Mouse (Mus musculus) central nervous system, embryonic 11.5 days (tissue): Measurements from ENCODE around the gene Sass6. TPM values are rescaled to one million over a fixed set of nuclear protein-coding genes. Genes with fewer than 3 reads are reported as not detected.

ENCODE experiments used
- polyA plus RNA-seq: library from polyadenylated mRNA; depleted of rRNA; stranded (reverse); fragments of >200 nt; gene quantifications from 2 replicates; pipeline ENCODE4 v1.2.3, GENCODE M21; 2012; rRNA removed

The Sass6 gene
- 20.2 and 23.8 TPM in 2 replicates for polyA plus RNA-seq

DNA sequence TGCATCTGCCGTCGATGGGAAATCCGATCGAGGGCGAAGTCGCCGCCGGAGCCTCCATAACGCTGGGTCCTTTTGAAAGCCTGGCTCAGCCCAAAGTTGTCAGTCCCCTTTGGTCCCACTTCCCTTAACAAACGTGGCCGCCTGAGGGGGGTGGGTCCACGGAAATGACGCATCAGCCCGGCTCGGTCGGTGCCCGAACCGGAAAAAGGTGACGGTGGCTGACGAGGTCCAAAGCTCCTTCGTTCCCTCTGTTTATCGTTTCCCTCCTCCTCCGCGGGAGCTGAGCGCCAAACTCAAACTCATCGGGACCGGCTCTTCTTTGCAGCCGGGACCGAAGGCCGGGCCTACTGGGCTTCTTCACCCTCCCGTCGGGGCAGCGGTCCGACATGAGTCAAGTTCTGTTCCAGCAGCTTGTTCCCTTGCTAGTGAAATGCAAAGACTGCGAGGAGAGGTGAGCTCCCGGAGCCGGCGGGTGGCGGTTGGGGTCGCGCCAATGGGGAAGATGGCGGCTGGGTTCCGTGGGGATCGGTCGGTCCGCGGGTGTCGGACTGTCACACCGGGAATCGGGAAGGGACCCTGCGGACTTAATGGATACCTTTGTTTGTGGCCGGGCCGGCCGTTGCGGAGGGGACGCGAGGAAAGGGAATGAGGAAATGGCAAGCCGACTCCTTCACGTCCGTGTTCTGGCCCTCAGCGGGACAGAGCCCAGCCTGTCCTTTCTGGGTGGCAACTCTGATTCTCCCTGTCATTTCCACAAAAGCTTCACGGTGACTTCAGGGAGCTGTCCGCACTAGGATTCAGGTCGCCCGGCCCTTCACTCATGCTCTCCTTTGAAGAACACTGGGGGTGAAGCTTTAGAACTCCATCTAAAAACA is at the start of gene Sass6:
Gene Sass6 (plus strand): TSS at position 255 of the 875 bp plus-strand sequence.

DNA sequence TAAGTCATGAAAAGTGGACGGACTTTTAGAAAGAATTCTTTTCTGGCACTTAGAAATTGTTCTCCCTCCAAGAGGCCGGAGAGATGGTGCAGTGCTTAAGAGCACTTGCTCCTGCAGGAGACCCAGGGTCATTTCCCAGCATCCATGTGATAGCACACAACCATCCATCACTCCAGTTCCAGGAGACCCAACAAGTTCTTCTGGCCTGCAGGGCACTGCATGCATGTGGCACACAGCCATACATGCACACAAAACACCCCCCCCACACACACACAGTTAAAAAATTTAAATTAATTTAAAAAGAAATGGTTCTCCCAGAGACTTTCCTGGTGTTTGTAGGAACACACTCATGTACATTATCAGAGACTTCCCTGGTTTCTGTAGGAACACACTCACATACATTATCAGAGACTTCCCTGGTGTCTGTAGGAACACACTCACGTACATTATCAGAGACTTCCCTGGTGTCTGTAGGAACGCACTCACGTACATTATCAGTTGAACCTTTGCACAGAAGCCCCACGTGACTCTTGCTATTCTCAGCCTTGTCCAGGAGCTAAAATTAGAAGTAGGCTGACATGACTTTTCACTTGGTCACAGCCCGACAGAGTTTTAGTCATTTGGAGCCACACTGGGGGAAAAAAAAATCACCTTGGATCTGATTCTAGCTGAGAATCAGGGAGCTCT is 32.2 kb upstream of the Sass6 start, which contains the start of gene Lrrc39:
Gene Lrrc39 (plus strand): TSS at position 566 of the 687 bp plus-strand sequence.

DNA sequence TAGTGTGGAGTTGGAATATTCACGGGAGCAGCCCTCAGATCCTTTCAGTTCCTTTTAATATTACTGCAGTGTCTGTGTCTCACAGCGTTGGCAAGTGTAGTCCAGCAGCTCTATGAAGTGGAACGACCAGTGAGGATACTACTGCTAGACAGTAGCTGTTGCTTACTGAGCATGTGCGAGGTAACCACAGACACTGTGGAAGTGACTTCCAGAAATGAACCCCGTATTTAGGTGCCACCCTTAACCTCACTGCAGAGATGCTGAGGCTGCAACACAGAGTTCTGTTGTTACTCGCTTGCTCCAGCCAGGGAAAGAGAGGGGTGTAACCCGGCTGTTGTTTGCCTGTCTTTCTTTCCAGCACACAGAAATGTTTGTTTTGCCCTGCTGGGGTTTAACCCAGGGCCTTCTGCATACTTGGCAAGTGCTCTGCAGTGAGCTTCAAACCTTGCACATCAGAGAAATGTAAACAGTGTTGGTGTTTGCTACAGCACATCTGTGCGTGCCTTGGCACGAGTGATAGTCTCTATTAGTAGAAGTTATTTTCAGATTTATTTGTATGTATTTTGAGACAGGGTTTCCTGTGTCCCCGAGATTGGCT is 19.6 kb downstream of the Sass6 start, which contains the start of gene Trmt13:
Gene Trmt13 (minus strand): TSS at position 293 of the 598 bp plus-strand sequence.

DNA sequence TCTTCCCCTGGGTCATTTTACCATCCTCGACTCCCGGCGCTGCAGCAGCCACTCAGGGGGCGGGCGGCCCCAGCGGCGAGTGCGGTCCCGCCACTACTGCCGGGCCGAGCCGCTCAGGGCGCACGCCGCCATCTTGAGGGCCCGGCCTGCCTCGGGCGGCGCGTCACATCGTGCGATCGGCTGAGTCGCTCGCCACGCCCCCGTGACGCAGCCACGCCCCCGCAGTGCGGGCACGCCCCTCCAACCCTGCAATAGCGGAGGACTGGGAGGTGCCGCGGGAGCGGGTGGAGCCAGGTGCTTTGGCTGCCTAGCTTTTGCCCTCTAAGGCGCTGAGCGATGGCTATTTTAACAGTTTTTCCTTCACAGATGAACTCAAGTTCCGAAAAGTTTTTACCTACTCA is 67.7 kb downstream of the Sass6 start, which contains the start of gene Mfsd14a:
Gene Mfsd14a (minus strand): TSS at position 215 of the 401 bp plus-strand sequence.

Other genes starting within 250 kb of the Sass6 start
- gene Cdc14a, start 170.9 kb upstream of the Sass6 start, polyA plus RNA-seq = 13.0 and 13.2 TPM in 2 replicates
- 90.9 and 103 TPM in 2 replicates for gene Rtca, start 86.8 kb upstream of the Sass6 start, polyA plus RNA-seq
- 13.9 and 17.6 TPM in 2 replicates for gene Dbt, start 81.9 kb upstream of the Sass6 start, polyA plus RNA-seq
- 0.89 and 1.5 TPM in 2 replicates for gene Lrrc39, start 32.0 kb upstream of the Sass6 start, polyA plus RNA-seq
- 31.8 TPM in 2 replicates for gene Trmt13, start 19.6 kb downstream of the Sass6 start, polyA plus RNA-seq
- 25.1 and 46.7 TPM in 2 replicates for gene Mfsd14a, start 67.7 kb downstream of the Sass6 start, polyA plus RNA-seq
- not detected in 2 replicates for gene Gm43191, start 86.3 kb downstream of the Sass6 start, polyA plus RNA-seq
- gene Slc35a3, start 117.8 kb downstream of the Sass6 start, polyA plus RNA-seq = 7.3 and 13.9 TPM in 2 replicates
- 9.6 and 13.7 TPM in 2 replicates for gene Agl, start 213.2 kb downstream of the Sass6 start, polyA plus RNA-seq